Mouse (Mus musculus): ENCODE measurements around the gene Nprl3.

DNA sequence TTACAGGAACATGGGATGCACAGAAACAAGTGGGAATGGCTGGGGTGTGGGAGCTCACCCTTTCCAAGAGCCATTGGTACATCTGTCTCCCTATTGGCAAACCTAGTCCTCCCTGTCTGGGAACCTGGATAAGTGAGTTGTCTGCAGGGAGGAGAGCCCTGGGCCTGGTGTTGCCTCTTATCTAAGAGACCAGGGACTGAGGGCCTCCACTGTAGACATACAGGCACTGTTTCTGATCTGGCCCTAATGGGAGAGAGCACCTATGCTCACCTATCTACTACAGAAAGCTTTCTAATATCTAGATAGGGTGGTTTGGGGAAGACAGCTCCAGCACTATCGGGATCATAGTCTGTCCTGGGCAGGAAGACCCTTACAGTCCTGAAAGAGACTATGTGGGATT, 11.4 kb downstream of the Nprl3 start:
- TF ChIP-seq CTCF (IDR thresholded peaks at IDR 0.05; ENCODE audit: borderline replicate concordance, insufficient read depth, low read length) (no peak), POLR2A (IDR thresholded peaks at IDR 0.05; ENCODE audit: low read depth, low read length) (no peak)

Data from embryonic fibroblast, embryonic 13.5 days (primary cell).